Mouse (Mus musculus) cerebellum, postnatal 25 days (tissue): ENCODE measurements at regions not wholly inside any gene's neighbourhood (a gene's known extent, or its start where the extent isn't known, plus 50 kb on each side); places are given as distances from the start of the nearest gene placed in this dataset.

Experiments
- DNase-seq, 2 experiments: peaks; one replicate each; pipeline ENCODE4 v3.0.0; 2021; ENCODE audit warnings: mixed read lengths in 2 of 2

GRCm38 (mm10) chr15:7694037-7694436 lies 116.6 kb upstream of the Gdnf start:
- no peak for DNase-seq

- DNase-seq: no peak
Measured at GRCm38 (mm10) chr15:7697724-7698123, 112.9 kb upstream of the Gdnf start.

- DNase-seq: no peak
Measured at GRCm38 (mm10) chr15:7708836-7709235, 101.8 kb upstream of the Gdnf start.

- DNase-seq: no peak
Measured at GRCm38 (mm10) chr15:7714641-7715040, 96.0 kb upstream of the Gdnf start.

- DNase-seq: no peak
Measured at GRCm38 (mm10) chr15:7716188-7716587, 94.5 kb upstream of the Gdnf start.

GRCm38 (mm10) chr15:7723202-7723721 lies 87.4 kb upstream of the Gdnf start:
- DNase-seq: no peak

- no peak for DNase-seq
Measured at GRCm38 (mm10) chr15:7723770-7724169, 86.9 kb upstream of the Gdnf start.

GRCm38 (mm10) chr15:7725505-7725904 lies 85.1 kb upstream of the Gdnf start:
- DNase-seq: no peak

- DNase-seq: no peak
Measured at GRCm38 (mm10) chr15:7747586-7747985, 63.1 kb upstream of the Gdnf start.

GRCm38 (mm10) chr15:7750441-7750840 lies 60.2 kb upstream of the Gdnf start:
- DNase-seq: no peak
